Mouse (Mus musculus) T-helper 2 cell (primary cell): ENCODE results near the gene Itsn2.
"Not testable (repeated sequence)": the region's sequence is repeated elsewhere in the genome, so short reads cannot be mapped to it uniquely, and the experiment has no call there.

ENCODE experiments used
- in situ Hi-C: fragments of 300-600 bp; cut with MboI, MseI; formaldehyde crosslinking; loops from one replicate; pipeline ENCODE4 v1.15.1; 2025; ENCODE audit warnings: high pct_unique_total_duplicates

Gene Itsn2

GRCm38 (mm10) chr12:4592541-4593165 is at the start of gene Itsn2, which contains the start of gene Gm3625:
Gene Itsn2, plus strand, starts transcription at chr12:4592638.
Gene Gm3625, minus strand, starts transcription at chr12:4592927.
- in situ Hi-C loops = no loop called here

GRCm38 (mm10) chr12:4544400-4544919 is 48.0 kb upstream of the Itsn2 start:
- in situ Hi-C loops = no loop called here

GRCm38 (mm10) chr12:4545425-4545824 is 47.0 kb upstream of the Itsn2 start:
- in situ Hi-C loops = no loop called here

GRCm38 (mm10) chr12:4546491-4546890 is 45.9 kb upstream of the Itsn2 start:
- in situ Hi-C loops = no loop called here

- in situ Hi-C loops = no loop called here
Measured at GRCm38 (mm10) chr12:4547557-4547956, 44.9 kb upstream of the Itsn2 start.

GRCm38 (mm10) chr12:4548053-4549013 is 44.1 kb upstream of the Itsn2 start:
- in situ Hi-C loops = no loop called here

GRCm38 (mm10) chr12:4553704-4554103 is 38.7 kb upstream of the Itsn2 start:
- in situ Hi-C loops = not testable (repeated sequence)

GRCm38 (mm10) chr12:4555451-4555850 is 37.0 kb upstream of the Itsn2 start:
- in situ Hi-C loops = no loop called here

GRCm38 (mm10) chr12:4556891-4557290 is 35.5 kb upstream of the Itsn2 start:
- in situ Hi-C loops = no loop called here

GRCm38 (mm10) chr12:4557436-4557835 is 35.0 kb upstream of the Itsn2 start:
- in situ Hi-C loops = no loop called here

GRCm38 (mm10) chr12:4558013-4558412 is 34.4 kb upstream of the Itsn2 start:
- in situ Hi-C loops = no loop called here

GRCm38 (mm10) chr12:4558475-4559279 is 33.8 kb upstream of the Itsn2 start:
- in situ Hi-C loops = no loop called here

- in situ Hi-C loops = no loop called here
Measured at GRCm38 (mm10) chr12:4571864-4572263, 20.6 kb upstream of the Itsn2 start.

GRCm38 (mm10) chr12:4574065-4574464 is 18.4 kb upstream of the Itsn2 start:
- in situ Hi-C loops = no loop called here

- in situ Hi-C loops = no loop called here
Measured at GRCm38 (mm10) chr12:4582326-4582725, 10.1 kb upstream of the Itsn2 start.

- in situ Hi-C loops = no loop called here
Measured at GRCm38 (mm10) chr12:4587846-4588245, 4.6 kb upstream of the Itsn2 start.

GRCm38 (mm10) chr12:4588603-4589002 is 3.8 kb upstream of the Itsn2 start:
- in situ Hi-C loops = no loop called here

- in situ Hi-C loops = no loop called here
Measured at GRCm38 (mm10) chr12:4592025-4592424, 413 bp upstream of the Itsn2 start.

- in situ Hi-C loops = no loop called here
Measured at GRCm38 (mm10) chr12:4593166-4593929, 910 bp downstream of the Itsn2 start.

- in situ Hi-C loops = no loop called here
Measured at GRCm38 (mm10) chr12:4593930-4594391, 1.5 kb downstream of the Itsn2 start.

GRCm38 (mm10) chr12:4595055-4595454 is 2.6 kb downstream of the Itsn2 start:
- in situ Hi-C loops = no loop called here
